Mouse (Mus musculus): ENCODE results near the gene Cnpy2.
A peak's percentile ranks its signal among the peaks of the same experiment; 100 is the strongest.

The Cnpy2 gene

DNA sequence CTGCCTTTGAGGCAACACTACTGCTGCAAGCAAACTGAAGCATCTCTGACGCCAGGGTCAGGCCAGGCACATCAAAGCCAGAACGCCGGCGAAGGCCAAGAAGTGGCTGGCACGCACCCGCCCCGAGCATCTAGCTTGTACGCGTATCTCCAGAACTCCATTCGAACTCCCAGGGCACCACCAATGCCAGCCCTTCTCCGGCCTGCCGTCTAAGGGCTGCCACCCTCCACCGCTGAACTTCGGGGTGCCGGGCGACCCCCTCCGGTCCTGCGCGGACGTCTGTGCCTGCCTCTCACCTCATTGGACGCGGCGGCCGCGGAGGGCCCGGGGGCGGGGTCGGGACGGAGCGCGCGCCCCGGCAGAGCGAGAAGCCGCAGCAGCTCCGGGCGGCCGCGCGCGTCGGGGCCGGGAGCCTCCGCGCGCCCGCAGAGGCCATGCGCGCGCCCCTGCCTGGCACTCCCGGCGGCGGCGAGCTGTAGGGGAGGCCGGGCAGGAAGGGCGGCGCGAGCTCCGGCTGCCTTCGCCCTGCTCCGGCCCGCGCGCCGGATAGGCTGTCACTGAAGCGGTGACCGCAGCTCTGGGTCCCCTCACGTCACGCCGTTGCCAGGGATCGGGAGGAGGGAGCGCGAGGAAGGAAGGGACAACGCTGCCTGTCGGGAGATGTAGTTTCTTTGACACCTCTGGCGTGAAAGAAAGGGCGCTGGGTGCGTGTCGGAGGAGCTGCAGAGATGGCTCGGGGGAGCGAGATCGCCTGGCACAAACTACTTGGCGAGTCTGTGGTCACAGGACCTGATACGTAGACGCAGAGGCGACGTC lies 46.4 kb downstream of the Cnpy2 start, which contains the start of gene Coq10a:
TSS of gene Coq10a (minus strand) at position 596 of the 816 bp plus-strand sequence.
- peak; percentile 90 for DNase-seq (ENCODE audit: low spot score)

DNA sequence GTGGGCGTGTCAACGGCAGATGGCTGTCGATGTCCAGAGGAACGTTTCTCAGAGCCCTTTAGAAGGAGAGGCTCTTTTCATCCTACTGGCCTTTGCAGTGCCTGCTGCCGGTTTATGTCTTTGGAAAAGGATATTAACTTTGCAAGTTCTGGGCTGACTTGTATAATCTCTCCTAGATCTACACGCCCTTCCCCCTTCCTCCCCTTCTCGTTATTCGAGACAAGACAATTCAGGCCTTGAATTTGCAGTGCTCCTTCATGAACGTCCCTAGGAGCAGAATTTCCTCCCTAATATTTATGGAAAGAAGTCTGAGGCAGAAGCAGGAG lies 46.9 kb downstream of the Cnpy2 start:
- DNase-seq (ENCODE audit: low spot score), result no peak

- no peak for DNase-seq (ENCODE audit: low spot score)
These were observed 47.3 kb downstream of the Cnpy2 start for GRCm38 (mm10) chr10:128369599-128369998.

DNA sequence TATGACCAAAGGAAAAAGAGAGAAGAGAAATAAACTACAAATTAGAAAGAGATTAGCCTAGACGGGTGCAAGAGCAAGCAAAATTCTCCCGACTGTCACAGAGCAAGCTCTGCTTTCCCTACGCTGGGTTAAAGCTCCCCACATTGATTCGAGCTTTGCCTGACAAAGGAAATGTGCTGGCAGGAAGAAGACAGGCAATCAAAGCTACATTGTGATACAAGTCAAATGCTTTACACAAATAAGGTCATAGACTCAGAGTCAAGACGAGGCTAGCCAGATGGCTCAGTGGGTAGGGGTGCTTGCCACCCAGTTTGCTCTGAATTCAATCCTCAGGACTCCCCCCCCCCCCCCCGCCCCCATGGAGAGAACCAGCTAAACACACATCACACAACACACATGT lies 47.8 kb downstream of the Cnpy2 start:
- DNase-seq (ENCODE audit: low spot score), result no peak

- DNase-seq (ENCODE audit: low spot score), result no peak
These were observed 48.3 kb downstream of the Cnpy2 start for GRCm38 (mm10) chr10:128370601-128371000.

DNA sequence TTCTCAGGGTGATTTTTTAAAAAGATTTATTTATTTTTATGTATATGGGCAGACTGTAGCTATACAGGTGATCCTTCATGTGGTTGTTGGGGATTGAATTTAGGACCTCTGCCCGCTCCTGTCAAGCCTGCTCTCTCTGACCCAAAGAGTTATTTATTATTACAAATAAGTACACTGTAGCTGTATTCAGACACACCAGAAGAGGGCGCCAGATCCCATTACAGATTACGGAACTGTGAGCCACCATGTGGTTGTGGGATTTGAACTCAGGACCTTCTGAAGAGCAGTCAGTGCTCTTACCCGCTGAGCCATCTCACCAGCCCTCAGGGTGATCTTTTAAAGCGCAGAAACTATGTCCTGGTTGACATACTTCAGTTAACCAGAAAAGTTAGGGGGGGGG lies 49.9 kb downstream of the Cnpy2 start:
- DNase-seq (ENCODE audit: low spot score), result no peak

DNA sequence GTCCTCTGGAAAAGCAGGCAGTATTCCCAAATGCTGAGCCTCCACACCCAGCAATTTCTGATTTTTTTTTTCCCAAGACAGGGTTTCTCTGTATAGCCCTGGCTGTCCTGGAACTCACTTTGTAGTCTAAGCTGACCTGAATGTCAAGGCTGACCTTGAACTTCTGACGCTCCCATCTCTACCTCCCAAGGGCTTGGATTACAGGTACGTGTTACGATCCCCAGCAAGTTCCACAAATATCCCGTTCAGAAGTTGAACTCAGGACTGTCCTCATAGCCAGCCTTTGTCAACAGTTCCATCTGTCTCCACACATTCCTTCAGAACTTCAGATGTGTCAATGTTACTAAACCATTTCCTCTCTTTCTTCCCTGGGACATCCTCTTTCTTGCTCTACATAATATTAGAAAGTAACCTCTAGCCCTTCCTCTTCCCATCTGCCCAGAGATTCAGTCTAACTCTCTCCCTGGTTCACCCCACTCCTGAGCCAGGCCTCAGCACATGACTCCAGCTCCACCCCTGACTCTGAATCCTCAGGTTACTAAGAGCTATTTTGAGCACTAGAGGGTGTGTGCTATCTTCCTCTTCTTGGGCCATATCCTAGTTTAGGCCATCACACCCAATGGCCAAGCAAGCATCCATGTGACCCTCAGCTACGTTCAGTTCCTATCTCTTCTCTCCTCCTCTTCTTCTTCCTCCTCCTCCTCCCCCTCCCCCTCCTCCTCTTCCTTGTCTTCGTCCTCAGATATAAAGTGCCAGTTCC lies 50.9 kb downstream of the Cnpy2 start:
- no peak for DNase-seq (ENCODE audit: low spot score)

DNA sequence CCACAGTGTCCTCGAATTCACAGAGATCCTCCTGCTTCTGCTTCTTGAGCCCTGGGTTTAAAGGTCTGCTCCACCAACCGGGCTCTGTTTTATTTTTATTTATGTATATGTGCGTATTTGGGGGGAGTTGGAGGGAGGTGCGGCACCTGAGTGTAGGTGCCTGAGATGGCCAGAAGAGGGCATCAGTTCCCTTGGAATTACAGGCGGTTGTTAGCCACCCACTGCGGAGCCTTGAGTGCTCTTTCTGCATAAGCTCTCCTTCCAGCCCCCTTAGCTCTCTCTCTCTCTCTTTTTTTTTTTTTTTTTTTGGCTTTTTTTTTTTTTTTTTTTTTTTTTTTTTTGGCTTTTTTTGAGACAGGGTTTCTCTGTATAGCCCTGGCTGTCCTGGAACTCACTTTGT lies 52.1 kb downstream of the Cnpy2 start:
- DNase-seq (ENCODE audit: low spot score), result no peak

DNA sequence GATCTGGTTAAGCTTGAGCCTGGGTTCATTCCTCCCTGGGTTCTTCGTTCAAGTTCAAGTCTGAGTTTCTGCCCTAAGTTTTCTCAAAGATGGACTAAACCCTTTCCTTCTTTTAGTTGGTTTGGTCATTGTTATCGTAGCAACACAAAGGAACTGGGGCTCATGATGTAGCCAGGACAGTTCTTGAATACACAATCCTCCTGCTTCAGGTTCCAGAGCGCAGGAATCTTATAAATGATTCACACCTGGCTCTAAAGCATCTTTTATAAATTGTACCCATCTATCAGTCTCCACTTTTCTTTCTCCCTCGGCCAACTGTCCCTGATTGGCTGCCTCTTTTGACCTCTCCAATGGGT lies 53.8 kb downstream of the Cnpy2 start:
- DNase-seq (ENCODE audit: low spot score), result no peak

DNA sequence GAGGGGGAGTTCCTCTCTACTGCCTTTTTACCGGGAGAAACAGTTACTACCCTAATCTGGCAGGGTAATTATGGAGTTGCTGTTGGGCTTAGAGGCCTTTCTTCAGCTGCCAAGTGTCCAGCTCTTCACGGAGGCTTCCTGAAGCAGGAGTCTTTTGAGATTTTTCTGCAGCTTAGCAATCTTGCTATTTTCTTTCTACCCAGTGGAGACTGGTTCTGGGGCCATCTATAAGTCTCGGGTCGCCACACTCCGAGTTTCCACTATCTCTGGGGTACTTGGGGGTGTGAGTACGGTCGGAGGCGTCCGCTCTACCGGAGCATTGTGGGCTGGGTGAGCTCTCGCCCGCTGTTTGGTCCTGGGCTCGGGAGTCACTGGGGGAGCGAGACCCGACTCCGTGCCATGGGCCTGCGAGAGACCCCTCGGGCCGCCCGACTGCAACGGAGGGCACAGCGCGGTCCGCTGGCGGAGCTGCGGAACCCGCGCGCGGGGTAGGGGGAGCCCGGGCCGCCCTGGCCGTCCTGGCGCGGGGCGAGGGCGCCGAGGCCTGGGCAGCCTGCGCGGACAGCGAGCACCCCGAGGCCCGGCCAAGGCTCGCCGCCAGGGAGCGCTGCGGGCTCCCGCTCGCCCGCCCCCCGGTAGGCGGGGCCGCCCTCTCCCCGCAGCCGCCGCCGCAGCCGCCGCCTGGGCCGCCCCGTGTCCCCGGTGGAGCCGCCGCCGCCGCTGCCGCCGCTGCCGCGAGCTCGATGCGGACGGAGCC lies 54.4 kb downstream of the Cnpy2 start, which contains the start of gene Ankrd52:
TSS of gene Ankrd52 (plus strand) at position 661 of the 757 bp plus-strand sequence.
- DNase-seq (ENCODE audit: low spot score), result peak; percentile 83

All from yolk sac, embryonic 10.5 days (tissue).